Mouse (Mus musculus) forebrain, postnatal 0 days (tissue): ENCODE results near the gene Susd4. TPM values are rescaled to one million over a fixed set of nuclear protein-coding genes. Genes with fewer than 3 reads are reported as not detected.

Experiments
- ATAC-seq: fragments of 200-750 bp; cut with Nextera tagmentation; 2 replicates; pipeline ENCODE4 v1.8.0; 2017; ENCODE audit warnings: mild to moderate bottlenecking, moderate library complexity
- DNase-seq: peaks from one replicate; pipeline ENCODE4 v3.0.0-alpha.2; 2015
- H3K27ac ChIP-seq: fragments of 300-500 bp; sonication (generic); 2 replicates; pipeline ENCODE4 v1.5.1; 2014; ENCODE audit warnings: low read depth, mild to moderate bottlenecking, antibody characterized with exemption, low read length, moderate library complexity, mixed read lengths
- H3K27me3 ChIP-seq: fragments of 300-500 bp; sonication (generic); 2 replicates; pipeline ENCODE4 v1.6.1; 2014; ENCODE audit warnings: mild to moderate bottlenecking, low read length, mixed read lengths; ENCODE audit not compliant: insufficient read depth
- H3K36me3 ChIP-seq: fragments of 300-500 bp; sonication (generic); 2 replicates; pipeline ENCODE4 v1.6.1; 2014; ENCODE audit warnings: mild to moderate bottlenecking, moderate library complexity; ENCODE audit not compliant: insufficient read depth
- H3K4me1 ChIP-seq: fragments of 300-500 bp; sonication (generic); 2 replicates; pipeline ENCODE4 v1.6.1; 2014; ENCODE audit warnings: antibody characterized with exemption; ENCODE audit not compliant: insufficient read depth
- H3K4me2 ChIP-seq: fragments of 300-500 bp; sonication (generic); 2 replicates; pipeline ENCODE4 v1.6.1; 2014; ENCODE audit warnings: low read depth, mild to moderate bottlenecking, moderate library complexity
- H3K4me3 ChIP-seq: fragments of 300-500 bp; sonication (generic); 2 replicates; pipeline ENCODE4 v1.5.1; 2014; ENCODE audit warnings: low read depth, low read length, mixed read lengths
- H3K9ac ChIP-seq: fragments of 300-500 bp; sonication (generic); 2 replicates; pipeline ENCODE4 v1.6.1; 2014; ENCODE audit warnings: mild to moderate bottlenecking
- H3K9me3 ChIP-seq: fragments of 300-500 bp; sonication (generic); 2 replicates; pipeline ENCODE4 v1.6.1; 2016; ENCODE audit warnings: low read length
- CTCF ChIP-seq: sonication (generic); IDR thresholded peaks from 2 replicates; pipeline ENCODE4 v1.5.1; 2016; ENCODE audit warnings: antibody characterized with exemption, control low read depth, low read depth
- WGBS: fragments of 180-500 bp; shearing (Covaris S2); extraction: QIAGEN DNeasy Blood & Tissue Kit; methylation state at CpG from one replicate; pipeline ENCODE4 v1.1.7; 2014; 5-methylcytosine and 5-hydroxymethylcytosine counted together
- polyA plus RNA-seq: library from polyadenylated mRNA; unstranded; fragments of >200 nt; fragmentation: Nextera tagmentation; extraction: Ambion mirVana; gene quantifications from 2 replicates; pipeline ENCODE4 v1.2.1, GENCODE M21; 2015
- total RNA-seq: library from RNA; depleted of rRNA; stranded (reverse); fragments of >200 nt; gene quantifications from 2 replicates; pipeline ENCODE4 v1.2.3, GENCODE M21; 2014

The Susd4 gene
- total and polyA plus RNA-seq, 2 experiments from 2014 or later, result 55.4 to 65.4 TPM

- Histone ChIP-seq H3K27me3 (no peaks in the 10 kb centered on the region), H3K4me1 (0 out of 2 replicates have a peak, but pooled peaks cover 3% of the 10 kb centered on the region), H3K4me2 (no peak overlapping the region), H3K27ac (no peak overlapping the region), H3K36me3 (no peaks in the 10 kb centered on the region), H3K9ac (no peak overlapping the region), H3K4me3 (no peak overlapping the region), H3K9me3 (no peaks in the 10 kb centered on the region)
- ATAC-seq (no peak), DNase-seq (no peak)
- no peak for TF ChIP-seq CTCF
- WGBS, result 72% methylated on average over 10 of the region's 10 CpGs
Measured at GRCm38 (mm10) chr1:182822729-182823128, 59.1 kb downstream of the Susd4 start.

- Histone ChIP-seq H3K9me3 (no peaks in the 10 kb centered on the region), H3K36me3 (no peaks in the 10 kb centered on the region), H3K4me1 (0 out of 2 replicates have a peak, but pooled peaks cover 3% of the 10 kb centered on the region), H3K27me3 (no peaks in the 10 kb centered on the region), H3K4me3 (peak overlapping the region; percentile 21), H3K9ac (peak overlapping the region; percentile 37), H3K4me2 (peak overlapping the region; percentile 48), H3K27ac (no peak overlapping the region)
- peak; percentile 55 for DNase-seq
- TF ChIP-seq CTCF, result no peak
- peak; percentile 86 for ATAC-seq
- WGBS, result 17% methylated on average over 21 of the region's 21 CpGs
Measured at GRCm38 (mm10) chr1:182823723-182824421, 60.2 kb downstream of the Susd4 start.

GRCm38 (mm10) chr1:182826557-182826956 lies 62.9 kb downstream of the Susd4 start:
- H3K9me3 ChIP-seq, result no peaks in the 10 kb centered on the region
- 0 out of 2 replicates have a peak, but pooled peaks cover 3% of the 10 kb centered on the region for H3K4me1 ChIP-seq
- WGBS, result 84% methylated on average over 3 of the region's 3 CpGs
- no peak overlapping the region for H3K4me2 ChIP-seq
- no peak for TF ChIP-seq CTCF
- H3K27me3 ChIP-seq, result no peaks in the 10 kb centered on the region
- no peak overlapping the region for H3K4me3 ChIP-seq
- DNase-seq (no peak), ATAC-seq (no peak)
- H3K27ac ChIP-seq, result no peak overlapping the region
- H3K9ac ChIP-seq, result no peak overlapping the region
- no peaks in the 10 kb centered on the region for H3K36me3 ChIP-seq

GRCm38 (mm10) chr1:182838061-182838460 lies 74.4 kb downstream of the Susd4 start:
- DNase-seq (no peak), ATAC-seq (no peak)
- no peaks in the 10 kb centered on the region for H3K36me3 ChIP-seq
- H3K9ac ChIP-seq, result no peak overlapping the region
- no peaks in the 10 kb centered on the region for H3K4me1 ChIP-seq
- no peak overlapping the region for H3K4me2 ChIP-seq
- H3K4me3 ChIP-seq, result no peak overlapping the region
- H3K27me3 ChIP-seq, result no peaks in the 10 kb centered on the region
- WGBS, result 77% methylated on average over 6 of the region's 6 CpGs
- TF ChIP-seq CTCF, result no peak
- H3K27ac ChIP-seq, result no peak overlapping the region
- H3K9me3 ChIP-seq, result no peaks in the 10 kb centered on the region

- no peaks in the 10 kb centered on the region for H3K27me3 ChIP-seq
- no peak overlapping the region for H3K9ac ChIP-seq
- TF ChIP-seq CTCF, result no peak
- H3K4me3 ChIP-seq, result no peak overlapping the region
- no peaks in the 10 kb centered on the region for H3K4me1 ChIP-seq
- no peak for DNase-seq
- no peaks in the 10 kb centered on the region for H3K36me3 ChIP-seq
- H3K4me2 ChIP-seq, result no peak overlapping the region
- peak; percentile 25; the same call in 1 of the 2 replicates for ATAC-seq
- H3K9me3 ChIP-seq, result no peaks in the 10 kb centered on the region
- H3K27ac ChIP-seq, result 0 out of 2 replicates have a peak overlapping the region, but pooled peaks have one; percentile 15
- WGBS, result 67% methylated on average over 4 of the region's 4 CpGs
Measured at GRCm38 (mm10) chr1:182839332-182839929, 75.8 kb downstream of the Susd4 start.

- Histone ChIP-seq H3K4me3 (no peak overlapping the region), H3K9me3 (no peaks in the 10 kb centered on the region), H3K4me2 (no peak overlapping the region), H3K27ac (no peak overlapping the region), H3K9ac (no peak overlapping the region), H3K4me1 (no peaks in the 10 kb centered on the region), H3K36me3 (no peaks in the 10 kb centered on the region), H3K27me3 (no peaks in the 10 kb centered on the region)
- ATAC-seq (peak; percentile 29; the same call in 1 of the 2 replicates), DNase-seq (no peak)
- no peak for TF ChIP-seq CTCF
- 26% methylated on average over 6 of the region's 6 CpGs for WGBS
Measured at GRCm38 (mm10) chr1:182840011-182840410, 76.4 kb downstream of the Susd4 start.

- WGBS, result 45% methylated on average over 6 of the region's 6 CpGs
- ATAC-seq, result no peak
- no peaks in the 10 kb centered on the region for H3K4me1 ChIP-seq
- no peak for DNase-seq
- no peak for TF ChIP-seq CTCF
- H3K27me3 ChIP-seq, result no peaks in the 10 kb centered on the region
- H3K27ac ChIP-seq, result 0 out of 2 replicates have a peak overlapping the region, but pooled peaks have one; percentile 15
- H3K4me2 ChIP-seq, result no peak overlapping the region
- H3K36me3 ChIP-seq, result no peaks in the 10 kb centered on the region
- H3K9ac ChIP-seq, result no peak overlapping the region
- H3K9me3 ChIP-seq, result no peaks in the 10 kb centered on the region
- H3K4me3 ChIP-seq, result no peak overlapping the region
Measured at GRCm38 (mm10) chr1:182840606-182841005, 76.9 kb downstream of the Susd4 start.
